Mouse (Mus musculus) intestine, postnatal 0 days (tissue): Measurements from ENCODE around the gene Racgap1. TPM values are rescaled to one million over a fixed set of nuclear protein-coding genes. Genes with fewer than 3 reads are reported as not detected.

Experiments
- ATAC-seq: fragments of 200-750 bp; cut with Nextera tagmentation; 2 replicates; pipeline ENCODE4 v1.8.0; 2017; ENCODE audit warnings: mild to moderate bottlenecking, moderate TSS enrichment, moderate library complexity
- H3K27ac ChIP-seq: fragments of 300-500 bp; sonication (generic); 2 replicates; pipeline ENCODE4 v1.5.1; 2014; ENCODE audit warnings: mild to moderate bottlenecking, low read depth, low read length, moderate library complexity
- H3K27me3 ChIP-seq: fragments of 300-500 bp; sonication (generic); replicated peaks from 2 replicates; pipeline ENCODE4 v1.6.1; 2014; ENCODE audit warnings: low read length, mixed read lengths; ENCODE audit not compliant: control insufficient read depth, insufficient read depth
- H3K36me3 ChIP-seq: fragments of 300-500 bp; sonication (generic); 2 replicates; pipeline ENCODE4 v1.6.1; 2014; ENCODE audit warnings: mild to moderate bottlenecking, moderate library complexity; ENCODE audit not compliant: control insufficient read depth, insufficient read depth
- H3K4me1 ChIP-seq: fragments of 300-500 bp; sonication (generic); replicated peaks from 2 replicates; pipeline ENCODE4 v1.6.1; 2014; ENCODE audit warnings: antibody characterized with exemption, low read length, mixed read lengths; ENCODE audit not compliant: control insufficient read depth, insufficient read depth
- H3K4me2 ChIP-seq: fragments of 300-500 bp; sonication (generic); replicated peaks from 2 replicates; pipeline ENCODE4 v1.6.1; 2014; ENCODE audit warnings: low read depth, mild to moderate bottlenecking, moderate library complexity
- H3K4me3 ChIP-seq: fragments of 300-500 bp; sonication (generic); 2 replicates; pipeline ENCODE4 v1.5.1; 2014; ENCODE audit warnings: low read depth, low read length
- H3K9ac ChIP-seq: fragments of 300-500 bp; sonication (generic); 2 replicates; pipeline ENCODE4 v1.6.1; 2014; ENCODE audit warnings: mild to moderate bottlenecking, low read depth, low read length
- H3K9me3 ChIP-seq: fragments of 300-500 bp; sonication (generic); 2 replicates; pipeline ENCODE4 v1.6.1; 2016; ENCODE audit warnings: mixed run types; ENCODE audit not compliant: control insufficient read depth
- CTCF ChIP-seq: sonication (generic); IDR thresholded peaks from 2 replicates; pipeline ENCODE4 v1.5.1; 2016; ENCODE audit warnings: low read depth, mild to moderate bottlenecking, control low read depth, antibody characterized with exemption, moderate library complexity
- WGBS: fragments of 180-500 bp; shearing (Covaris S2); extraction: QIAGEN DNeasy Blood & Tissue Kit; methylation state at CpG from one replicate; pipeline ENCODE4 v1.1.7; 2014; 5-methylcytosine and 5-hydroxymethylcytosine counted together
- polyA plus RNA-seq: library from polyadenylated mRNA; unstranded; fragments of >200 nt; fragmentation: Nextera tagmentation; extraction: Ambion mirVana; gene quantifications from 2 replicates; pipeline ENCODE4 v1.2.1, GENCODE M21; 2015

The Racgap1 gene
- polyA plus RNA-seq, 1 experiment from 2014 or later = 25.7 TPM

- H3K27me3 ChIP-seq = 0 out of 2 replicates have a peak, but pooled peaks cover 2% of the 10 kb centered on the region
- H3K9me3 ChIP-seq = no peaks in the 10 kb centered on the region
- no peaks in the 10 kb centered on the region for H3K36me3 ChIP-seq
- H3K4me1 ChIP-seq = no peaks in the 10 kb centered on the region
- no peak overlapping the region for H3K4me2 ChIP-seq
- H3K27ac ChIP-seq = no peak overlapping the region
- no peak overlapping the region for H3K4me3 ChIP-seq
- H3K9ac ChIP-seq = no peak overlapping the region
- TF ChIP-seq CTCF = no peak
- 36% methylated on average over 4 of the region's 4 CpGs for WGBS
- ATAC-seq = no peak
Observed at GRCm38 (mm10) chr15:99690924-99691323, 39.5 kb upstream of the Racgap1 start.

GRCm38 (mm10) chr15:99688712-99689111, 37.3 kb upstream of the Racgap1 start:
- TF ChIP-seq CTCF = peak; percentile 97
- no peaks in the 10 kb centered on the region for H3K9me3 ChIP-seq
- H3K4me1 ChIP-seq = no peaks in the 10 kb centered on the region
- H3K4me3 ChIP-seq = no peak overlapping the region
- no peaks in the 10 kb centered on the region for H3K36me3 ChIP-seq
- 0 out of 2 replicates have a peak, but pooled peaks cover 2% of the 10 kb centered on the region for H3K27me3 ChIP-seq
- H3K9ac ChIP-seq = no peak overlapping the region
- 11% methylated on average over 4 of the region's 4 CpGs for WGBS
- ATAC-seq = peak; percentile 26; the same call in 1 of the 2 replicates
- no peak overlapping the region for H3K27ac ChIP-seq
- no peak overlapping the region for H3K4me2 ChIP-seq

GRCm38 (mm10) chr15:99684156-99684555, 32.7 kb upstream of the Racgap1 start:
- Histone ChIP-seq H3K36me3 (no peaks in the 10 kb centered on the region), H3K4me2 (no peak overlapping the region), H3K27ac (no peak overlapping the region), H3K9ac (no peak overlapping the region), H3K27me3 (0 out of 2 replicates have a peak, but pooled peaks cover 3% of the 10 kb centered on the region), H3K4me3 (no peak overlapping the region), H3K9me3 (no peaks in the 10 kb centered on the region), H3K4me1 (no peaks in the 10 kb centered on the region)
- no peak for TF ChIP-seq CTCF
- no peak for ATAC-seq
- WGBS = 93% methylated on average over 5 of the region's 5 CpGs

- WGBS = 91% methylated on average over 7 of the region's 7 CpGs
- no peaks in the 10 kb centered on the region for H3K9me3 ChIP-seq
- TF ChIP-seq CTCF = peak; percentile 57
Observed at GRCm38 (mm10) chr15:99682880-99683279, 31.4 kb upstream of the Racgap1 start.

GRCm38 (mm10) chr15:99679008-99679407, 27.6 kb upstream of the Racgap1 start:
- no peak overlapping the region for H3K9ac ChIP-seq
- H3K4me3 ChIP-seq = no peak overlapping the region
- 0 out of 2 replicates have a peak, but pooled peaks cover 4% of the 10 kb centered on the region for H3K4me1 ChIP-seq
- H3K9me3 ChIP-seq = no peaks in the 10 kb centered on the region
- 60% methylated on average over 7 of the region's 7 CpGs for WGBS
- TF ChIP-seq CTCF = no peak
- H3K4me2 ChIP-seq = no peak overlapping the region
- 0 out of 2 replicates have a peak, but pooled peaks cover 3% of the 10 kb centered on the region for H3K27me3 ChIP-seq
- ATAC-seq = no peak
- H3K36me3 ChIP-seq = no peaks in the 10 kb centered on the region
- no peak overlapping the region for H3K27ac ChIP-seq

More at GRCm38 (mm10) chr15:99682880-99683279, 31.4 kb upstream of the Racgap1 start:
- H3K27ac ChIP-seq = no peak overlapping the region
- H3K9ac ChIP-seq = no peak overlapping the region
- no peak overlapping the region for H3K4me2 ChIP-seq
- H3K27me3 ChIP-seq = 0 out of 2 replicates have a peak, but pooled peaks cover 3% of the 10 kb centered on the region
- no peak overlapping the region for H3K4me3 ChIP-seq
- H3K4me1 ChIP-seq = 0 out of 2 replicates have a peak, but pooled peaks cover 4% of the 10 kb centered on the region
- no peak for ATAC-seq
- no peaks in the 10 kb centered on the region for H3K36me3 ChIP-seq

GRCm38 (mm10) chr15:99678063-99678800, 26.8 kb upstream of the Racgap1 start:
- no peak overlapping the region for H3K4me2 ChIP-seq
- ATAC-seq = no peak
- WGBS = 16% methylated on average over 13 of the region's 13 CpGs

More at GRCm38 (mm10) chr15:99678063-99678800, 26.8 kb upstream of the Racgap1 start:
- no peak overlapping the region for H3K4me3 ChIP-seq
- 0 out of 2 replicates have a peak, but pooled peaks cover 3% of the 10 kb centered on the region for H3K27me3 ChIP-seq
- no peaks in the 10 kb centered on the region for H3K36me3 ChIP-seq
- H3K9ac ChIP-seq = no peak overlapping the region
- no peaks in the 10 kb centered on the region for H3K9me3 ChIP-seq
- 0 out of 2 replicates have a peak, but pooled peaks cover 4% of the 10 kb centered on the region for H3K4me1 ChIP-seq
- peak; percentile 62 for TF ChIP-seq CTCF
- no peak overlapping the region for H3K27ac ChIP-seq
